Mouse (Mus musculus) spleen, adult 2 months (tissue): Measurements from ENCODE around the gene Ttc37. TPM values are rescaled to one million over a fixed set of nuclear protein-coding genes. Genes with fewer than 3 reads are reported as not detected.

Experiments used
- DNase-seq, 2 experiments: peaks; one replicate each; pipeline versions ENCODE4 v3.0.0 to v3.0.0-alpha.2; 2012 to 2021; ENCODE audit warnings: low spot score in 2 of 2, low read depth in 1 of 2
- H3K27ac ChIP-seq: fragments of 200-500 bp; 2 replicates; pipeline ENCODE4 v1.5.1; 2012; ENCODE audit warnings: low read length, inconsistent platforms; ENCODE audit not compliant: insufficient read depth
- H3K27me3 ChIP-seq: fragments of 200-500 bp; 2 replicates; pipeline ENCODE4 v1.6.1; 2012; ENCODE audit warnings: mild to moderate bottlenecking, moderate library complexity, low read length, inconsistent platforms; ENCODE audit not compliant: control insufficient read depth, insufficient read depth
- H3K36me3 ChIP-seq: fragments of 200-500 bp; 2 replicates; pipeline ENCODE4 v1.6.1; 2012; ENCODE audit warnings: mild to moderate bottlenecking, low read length, inconsistent platforms; ENCODE audit not compliant: control insufficient read depth, insufficient read depth
- H3K4me1 ChIP-seq: fragments of 200-500 bp; 2 replicates; pipeline ENCODE4 v1.6.1; 2011; ENCODE audit warnings: inconsistent platforms; ENCODE audit not compliant: control insufficient read depth, insufficient read depth, insufficient read length
- H3K4me3 ChIP-seq: fragments of 200-500 bp; 2 replicates; pipeline ENCODE4 v1.5.1; 2011; ENCODE audit warnings: mild to moderate bottlenecking, inconsistent platforms; ENCODE audit not compliant: insufficient read depth, insufficient read length; ENCODE audit errors: extremely low read depth
- CTCF ChIP-seq: fragments of 200-500 bp; IDR thresholded peaks from 2 replicates; pipeline ENCODE4 v1.5.1; 2011; ENCODE audit warnings: mild to moderate bottlenecking, inconsistent platforms; ENCODE audit not compliant: insufficient read depth, insufficient read length, insufficient replicate concordance; ENCODE audit errors: extremely low read depth
- POLR2A ChIP-seq: fragments of 200-500 bp; IDR thresholded peaks from 2 replicates; pipeline ENCODE4 v1.6.1; 2011; ENCODE audit warnings: low read depth, low read length, inconsistent platforms
- WGBS: fragments of 180-500 bp; shearing (Covaris S2); methylation state at CpG from one replicate; pipeline ENCODE4 v1.1.7; 2018; 5-methylcytosine and 5-hydroxymethylcytosine counted together
- polyA plus RNA-seq: library from polyadenylated mRNA; depleted of rRNA; stranded (reverse); fragments of >200 nt; gene quantifications from 2 replicates; pipeline ENCODE4 v1.2.3, GENCODE M21; 2012

Gene Ttc37
- polyA plus RNA-seq, 1 experiment: 5.1 TPM

- DNase-seq: no peak
- Histone ChIP-seq H3K27ac (no peak overlapping the region), H3K4me1 (no peaks in the 10 kb centered on the region), H3K4me3 (no peak overlapping the region), H3K27me3 (no peaks in the 10 kb centered on the region), H3K36me3 (peaks cover 14% of the 10 kb centered on the region)
- TF ChIP-seq POLR2A (no peak), CTCF (no peak)
- WGBS: 95% methylated on average over 18 of the region's 18 CpGs
Observed at GRCm38 (mm10) chr13:76109069-76109824, 10.7 kb downstream of the Ttc37 start.

GRCm38 (mm10) chr13:76128799-76129198 is 30.3 kb downstream of the Ttc37 start:
- 75% methylated on average over 4 of the region's 4 CpGs for WGBS
- no peaks in the 10 kb centered on the region for H3K27me3 ChIP-seq
- peaks cover 25% of the 10 kb centered on the region for H3K36me3 ChIP-seq
- TF ChIP-seq CTCF (no peak), POLR2A (no peak)
- no peaks in the 10 kb centered on the region for H3K4me1 ChIP-seq
- no peak overlapping the region for H3K4me3 ChIP-seq
- no peak for DNase-seq
- H3K27ac ChIP-seq: no peak overlapping the region

- no peak overlapping the region for H3K27ac ChIP-seq
- H3K36me3 ChIP-seq: peaks cover 24% of the 10 kb centered on the region
- no peak for TF ChIP-seq CTCF
- TF ChIP-seq POLR2A: no peak
- H3K4me3 ChIP-seq: no peak overlapping the region
- no peak for DNase-seq
- no peaks in the 10 kb centered on the region for H3K4me1 ChIP-seq
- 88% methylated on average over 4 of the region's 4 CpGs for WGBS
- H3K27me3 ChIP-seq: no peaks in the 10 kb centered on the region
Observed at GRCm38 (mm10) chr13:76132415-76132814, 33.9 kb downstream of the Ttc37 start.

GRCm38 (mm10) chr13:76138862-76139261 is 40.3 kb downstream of the Ttc37 start:
- no peaks in the 10 kb centered on the region for H3K27me3 ChIP-seq
- H3K4me1 ChIP-seq: peaks cover 4% of the 10 kb centered on the region; the same call in 1 of the 2 replicates
- no peak for TF ChIP-seq POLR2A
- no peak for TF ChIP-seq CTCF
- WGBS: 31% methylated on average over 3 of the region's 3 CpGs
- no peak overlapping the region for H3K4me3 ChIP-seq
- no peak overlapping the region for H3K27ac ChIP-seq
- H3K36me3 ChIP-seq: peaks cover 10% of the 10 kb centered on the region
- DNase-seq: no peak

- Histone ChIP-seq H3K4me3 (no peak overlapping the region), H3K27me3 (no peaks in the 10 kb centered on the region), H3K4me1 (peaks cover 4% of the 10 kb centered on the region; the same call in 1 of the 2 replicates), H3K36me3 (peaks cover 7% of the 10 kb centered on the region), H3K27ac (no peak overlapping the region)
- DNase-seq: no peak
- 54% methylated on average over 12 of the region's 12 CpGs for WGBS
- TF ChIP-seq CTCF (no peak), POLR2A (no peak)
Observed at GRCm38 (mm10) chr13:76141117-76141808, 42.7 kb downstream of the Ttc37 start.

- Histone ChIP-seq H3K36me3 (peaks cover 19% of the 10 kb centered on the region), H3K4me3 (no peak overlapping the region), H3K27me3 (no peaks in the 10 kb centered on the region), H3K4me1 (no peaks in the 10 kb centered on the region), H3K27ac (no peak overlapping the region)
- no peak for DNase-seq
- 60% methylated on average over 5 of the region's 5 CpGs for WGBS
- no peak for TF ChIP-seq CTCF
- TF ChIP-seq POLR2A: no peak
Observed at GRCm38 (mm10) chr13:76150483-76150882, 51.9 kb downstream of the Ttc37 start.

GRCm38 (mm10) chr13:76157099-76157498 is 58.6 kb downstream of the Ttc37 start:
- no peak for DNase-seq
- WGBS: 86% methylated on average over 3 of the region's 3 CpGs

More at GRCm38 (mm10) chr13:76157099-76157498, 58.6 kb downstream of the Ttc37 start:
- Histone ChIP-seq H3K36me3 (peaks cover 19% of the 10 kb centered on the region), H3K27me3 (no peaks in the 10 kb centered on the region), H3K4me1 (no peaks in the 10 kb centered on the region), H3K27ac (no peak overlapping the region), H3K4me3 (no peak overlapping the region)
- no peak for TF ChIP-seq CTCF
- no peak for TF ChIP-seq POLR2A
